Mouse (Mus musculus): ENCODE results near the gene Zfp689.
"Not testable (repeated sequence)": the region's sequence is repeated elsewhere in the genome, so short reads cannot be mapped to it uniquely, and the experiment has no call there.

Gene Zfp689

GRCm38 (mm10) chr7:127448521-127449300, at the start of gene Zfp689:
Gene Zfp689, minus strand, starts transcription at chr7:127449158.
- peak; percentile 97 to 99 for DNase-seq (ENCODE audit: low spot score in 2 of 2)

GRCm38 (mm10) chr7:127498407-127498806, 49.4 kb upstream of the Zfp689 start:
- peak in 1 of 2 experiments; percentile 42 for DNase-seq (ENCODE audit: low spot score in 2 of 2)

GRCm38 (mm10) chr7:127497382-127497781, 48.4 kb upstream of the Zfp689 start:
- DNase-seq (ENCODE audit: low spot score in 2 of 2), result no peak

- DNase-seq (ENCODE audit: low spot score in 2 of 2), result no peak
Observed at GRCm38 (mm10) chr7:127494648-127495047, 45.7 kb upstream of the Zfp689 start.

- no peak for DNase-seq (ENCODE audit: low spot score in 2 of 2)
Observed at GRCm38 (mm10) chr7:127491846-127492245, 42.9 kb upstream of the Zfp689 start.

- no peak for DNase-seq (ENCODE audit: low spot score in 2 of 2)
Observed at GRCm38 (mm10) chr7:127489982-127490381, 41.0 kb upstream of the Zfp689 start.

GRCm38 (mm10) chr7:127488364-127488763, 39.4 kb upstream of the Zfp689 start:
- not testable (repeated sequence) for DNase-seq (ENCODE audit: low spot score in 2 of 2)

GRCm38 (mm10) chr7:127485416-127485815, 36.5 kb upstream of the Zfp689 start:
- DNase-seq (ENCODE audit: low spot score in 2 of 2), result no peak

GRCm38 (mm10) chr7:127480321-127480720, 31.4 kb upstream of the Zfp689 start:
- no peak for DNase-seq (ENCODE audit: low spot score in 2 of 2)

GRCm38 (mm10) chr7:127479318-127480225, 30.6 kb upstream of the Zfp689 start:
- DNase-seq (ENCODE audit: low spot score in 2 of 2), result peak in 1 of 2 experiments; percentile 24

- DNase-seq (ENCODE audit: low spot score in 2 of 2), result peak; percentile 91 to 92
Observed at GRCm38 (mm10) chr7:127478635-127479317, 29.8 kb upstream of the Zfp689 start, which contains the start of gene Fbrs. Gene Fbrs, plus strand, starts transcription at chr7:127479199.

GRCm38 (mm10) chr7:127477687-127478634, 29.0 kb upstream of the Zfp689 start:
- DNase-seq (ENCODE audit: low spot score in 2 of 2), result peak; percentile 99 to 100

- DNase-seq (ENCODE audit: low spot score in 2 of 2), result no peak
Observed at GRCm38 (mm10) chr7:127476855-127477254, 27.9 kb upstream of the Zfp689 start.

GRCm38 (mm10) chr7:127476336-127476735, 27.4 kb upstream of the Zfp689 start:
- DNase-seq (ENCODE audit: low spot score in 2 of 2), result no peak

GRCm38 (mm10) chr7:127475186-127475740, 26.3 kb upstream of the Zfp689 start:
- DNase-seq (ENCODE audit: low spot score in 2 of 2), result no peak

- DNase-seq (ENCODE audit: low spot score in 2 of 2), result no peak
Observed at GRCm38 (mm10) chr7:127474378-127475070, 25.6 kb upstream of the Zfp689 start.

GRCm38 (mm10) chr7:127473705-127474104, 24.7 kb upstream of the Zfp689 start:
- DNase-seq (ENCODE audit: low spot score in 2 of 2), result no peak

GRCm38 (mm10) chr7:127472060-127472459, 23.1 kb upstream of the Zfp689 start:
- peak in 1 of 2 experiments; percentile 32 for DNase-seq (ENCODE audit: low spot score in 2 of 2)

GRCm38 (mm10) chr7:127471646-127472010, 22.7 kb upstream of the Zfp689 start:
- peak in 1 of 2 experiments; percentile 47 for DNase-seq (ENCODE audit: low spot score in 2 of 2)

All from right cerebral cortex, adult 2 months (tissue).